In genomic region chr2:155945124-155945523, GRCm38 (mm10) we compare ENCODE assay signal across 9 mouse cellular contexts. TPM values are rescaled to one million over a fixed set of nuclear protein-coding genes. Genes with fewer than 3 reads are reported as not detected.
DNase-seq lines count a peak whose midpoint lies in the region; ATAC-seq and TF ChIP-seq lines count a peak whose summit lies in the region.
"Had no signal": no experiment of that assay in that cellular context is flagged by ENCODE, and none has a peak within 500 bp of the region (broad histone marks: within the 10 kb centered on the region; RNA-seq: fewer than 3 reads in every experiment).

Gene Gdf5 (minus strand): TSS chr2:155945367.

- H3K27me3 ChIP-seq in kidney, postnatal 0 days (ENCODE audit: insufficient read depth, low read length), result no peaks in the 10 kb centered on the region
- H3K27me3 ChIP-seq in embryonic facial prominence, embryonic 11.5 days (ENCODE audit: control insufficient read depth, insufficient read depth, low read length), result no peaks in the 10 kb centered on the region
- H3K27me3 ChIP-seq in intestine, embryonic 15.5 days (replicated peaks), result no peaks in the 10 kb centered on the region

- no peak within 1 kb of the TSS for H3K27ac ChIP-seq in kidney, postnatal 0 days
- H3K27ac ChIP-seq in embryonic facial prominence, embryonic 11.5 days (replicated peaks; ENCODE audit: low read depth, low read length), result 0 out of 2 replicates have a peak within 1 kb of the TSS, but pooled peaks have one; percentile 47
- no peak within 1 kb of the TSS for H3K27ac ChIP-seq in intestine, embryonic 15.5 days
- H3K27ac ChIP-seq: lung, embryonic 15.5 days had no signal

- no peaks in the 10 kb centered on the region for H3K9me3 ChIP-seq in kidney, postnatal 0 days (replicated peaks; ENCODE audit: low read length)
- no peaks in the 10 kb centered on the region for H3K9me3 ChIP-seq in embryonic facial prominence, embryonic 11.5 days (replicated peaks; ENCODE audit: control insufficient read depth, low read length)
- H3K9me3 ChIP-seq in intestine, embryonic 15.5 days, result no peaks in the 10 kb centered on the region
- H3K9me3 ChIP-seq: lung, embryonic 15.5 days had no signal

- H3K4me2 ChIP-seq in kidney, postnatal 0 days (ENCODE audit: low read length), result peak within 1 kb of the TSS; percentile 28
- H3K4me2 ChIP-seq in embryonic facial prominence, embryonic 11.5 days (ENCODE audit: low read depth, low read length), result peak within 1 kb of the TSS; percentile 17; the same call in 1 of the 2 replicates
- H3K4me2 ChIP-seq in intestine, embryonic 15.5 days (replicated peaks), result peak within 1 kb of the TSS; percentile 39

- H3K4me1 ChIP-seq in kidney, postnatal 0 days (replicated peaks; ENCODE audit: insufficient read depth, low read length), result 0 out of 2 replicates have a peak, but pooled peaks cover 4% of the 10 kb centered on the region
- H3K4me1 ChIP-seq in embryonic facial prominence, embryonic 11.5 days (ENCODE audit: control insufficient read depth, insufficient read depth, low read length), result peaks cover 13% of the 10 kb centered on the region; the same call in 1 of the 2 replicates
- H3K4me1 ChIP-seq in intestine, embryonic 15.5 days (replicated peaks), result peaks cover 12% of the 10 kb centered on the region

- no peak within 1 kb of the TSS for H3K4me3 ChIP-seq in kidney, postnatal 0 days (replicated peaks; ENCODE audit: low read depth, low read length)
- H3K4me3 ChIP-seq in embryonic facial prominence, embryonic 11.5 days (ENCODE audit: low read depth, low read length), result no peak within 1 kb of the TSS
- H3K4me3 ChIP-seq in intestine, embryonic 15.5 days (replicated peaks), result no peak within 1 kb of the TSS
- H3K4me3 ChIP-seq: lung, embryonic 15.5 days had no signal

- no peak within 1 kb of the TSS for H3K9ac ChIP-seq in kidney, postnatal 0 days (ENCODE audit: low read depth, low read length)
- no peak within 1 kb of the TSS for H3K9ac ChIP-seq in embryonic facial prominence, embryonic 11.5 days (replicated peaks; ENCODE audit: low read length)
- no peak within 1 kb of the TSS for H3K9ac ChIP-seq in intestine, embryonic 15.5 days
- H3K9ac ChIP-seq: lung, embryonic 15.5 days had no signal

- H3K36me3 ChIP-seq in kidney, postnatal 0 days (ENCODE audit: insufficient read depth, low read length), result no peaks in the 10 kb centered on the region
- no peaks in the 10 kb centered on the region for H3K36me3 ChIP-seq in embryonic facial prominence, embryonic 11.5 days (replicated peaks; ENCODE audit: control insufficient read depth, insufficient read depth, low read depth, low read length)
- no peaks in the 10 kb centered on the region for H3K36me3 ChIP-seq in intestine, embryonic 15.5 days
- H3K36me3 ChIP-seq: lung, embryonic 15.5 days had no signal

- WGBS in kidney, postnatal 0 days, result 34% methylated on average over 13 of the region's 13 CpGs
- WGBS in embryonic facial prominence, embryonic 11.5 days, result 41% methylated on average over 13 of the region's 13 CpGs
- 37% methylated on average over 13 of the region's 13 CpGs for WGBS in intestine, embryonic 15.5 days

- TF ChIP-seq CTCF in kidney, postnatal 0 days (IDR thresholded peaks at IDR 0.05; ENCODE audit: low read depth), result no peak

- peak; percentile 61 for DNase-seq in kidney, postnatal 0 days (ENCODE audit: low spot score)
- DNase-seq in kidney, adult 9 months, result no peak
- DNase-seq in embryonic facial prominence, embryonic 11.5 days (ENCODE audit: low spot score), result peak; percentile 41
- peak; percentile 41 to 60 for DNase-seq in right cerebral cortex, adult 2 months (ENCODE audit: low spot score in 2 of 2)
- no peak for DNase-seq in c-Kit-positive CD71-positive TER-119-positive erythroid progenitor cells, embryonic 14.5 days (ENCODE audit: low spot score)
- no peak for DNase-seq in urinary bladder, postnatal 14 days (ENCODE audit: low spot score)
- DNase-seq in thymus, postnatal 36 days, result no peak

- ATAC-seq in kidney, postnatal 0 days (replicated peaks; ENCODE audit: low FRiP score, low read depth), result no peak
- ATAC-seq in embryonic facial prominence, embryonic 11.5 days (replicated peaks; ENCODE audit: insufficient number of reproducible peaks, low FRiP score, low TSS enrichment, low read depth), result no peak
- ATAC-seq in intestine, embryonic 15.5 days, result no peak

RNA-seq across cellular contexts. Expression of gene Gdf5, which starts in this region (rescaled TPM):
- 0.64 and 0.91 TPM in 2 replicates for polyA plus RNA-seq in kidney, postnatal 0 days (2015; fragmentation: Nextera tagmentation; extraction: Ambion mirVana)
- 3.2 TPM in 2 replicates for polyA plus RNA-seq in embryonic facial prominence, embryonic 11.5 days (2014; fragmentation: Nextera tagmentation; extraction: Ambion mirVana)
- 1.2 TPM in 2 replicates for polyA plus RNA-seq in intestine, embryonic 15.5 days (2015; fragmentation: Nextera tagmentation; extraction: Ambion mirVana)

Comparison
In these comparisons a context has a peak if more than half of its experiments do, and no peak if none do; other contexts are left out.
1. Peak in DNase-seq and H3K4me2 ChIP-seq in kidney, postnatal 0 days; RNA of the gene not detected or under 1 TPM.
2. DNase-seq: peak in embryonic facial prominence, embryonic 11.5 days (single experiment) and right cerebral cortex, adult 2 months (2 of 2); none in kidney, adult 9 months (single experiment), c-Kit-positive CD71-positive TER-119-positive erythroid progenitor cells, embryonic 14.5 days (single experiment), urinary bladder, postnatal 14 days (single experiment) and thymus, postnatal 36 days (0 of 2).
3. Peak in every context shown above with its lines, with median percentiles within 50 percentile points of each other: H3K4me2 ChIP-seq.